Mouse (Mus musculus) small intestine, adult 2 months (tissue): ENCODE results near the gene Spsb1.

ENCODE experiments used
- CTCF ChIP-seq: fragments of 200-500 bp; IDR thresholded peaks from 2 replicates; pipeline ENCODE4 v1.5.1; 2012; ENCODE audit warnings: low read depth, mild to moderate bottlenecking, control low read depth, inconsistent platforms, low read length, moderate library complexity, mixed read lengths; ENCODE audit not compliant: insufficient replicate concordance, insufficient read length; ENCODE audit errors: extremely low read depth
- POLR2A ChIP-seq: fragments of 200-500 bp; IDR thresholded peaks from 2 replicates; pipeline ENCODE4 v1.6.1; 2012; ENCODE audit warnings: low read depth, mild to moderate bottlenecking, control low read depth, inconsistent platforms, low read length, moderate library complexity

DNA sequence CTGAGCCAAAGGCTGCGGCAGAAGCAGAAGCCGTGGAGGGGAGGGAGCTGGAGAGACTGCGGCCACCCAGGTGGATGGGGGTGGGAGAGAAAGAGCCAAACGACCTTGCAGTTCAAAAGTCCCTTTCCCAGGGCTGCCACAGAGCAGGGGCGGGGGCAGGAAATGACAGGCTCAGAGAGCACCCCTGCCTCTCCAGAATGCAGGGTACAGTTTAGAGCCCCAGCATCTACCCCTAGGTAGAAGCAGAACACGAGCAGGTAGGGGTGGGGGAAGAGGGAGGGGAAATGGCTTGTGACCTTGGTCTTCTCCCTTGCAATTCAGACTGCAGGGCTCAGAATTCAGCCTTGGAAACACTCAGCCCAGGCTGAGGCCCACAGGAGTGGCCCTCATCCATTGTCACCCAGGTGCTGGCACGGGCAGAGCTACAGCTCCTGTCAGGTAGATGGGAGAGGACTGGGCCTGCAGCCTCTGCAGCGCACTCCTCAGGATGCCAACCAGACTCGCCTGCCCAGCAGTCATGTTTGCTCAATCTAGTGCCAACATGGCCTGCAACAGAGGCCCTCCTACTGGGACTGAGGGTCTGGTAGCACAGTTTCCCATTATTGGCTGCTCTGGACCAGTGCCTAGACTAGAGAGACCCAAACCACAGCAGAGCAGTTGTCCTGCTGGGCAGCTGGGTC lies 36.3 kb upstream of the Spsb1 start:
- TF ChIP-seq POLR2A (no peak), CTCF (no peak)
